Mouse (Mus musculus) adrenal gland, adult (tissue): ENCODE measurements around the gene Slc9a9.

ENCODE experiments used
- DNase-seq, 2 experiments: peaks; one replicate each; pipeline ENCODE4 v3.0.0; 2022 to 2023; ENCODE audit warnings: low spot score in 1 of 2; ENCODE audit not compliant: inconsistent age in 2 of 2

The Slc9a9 gene

DNA sequence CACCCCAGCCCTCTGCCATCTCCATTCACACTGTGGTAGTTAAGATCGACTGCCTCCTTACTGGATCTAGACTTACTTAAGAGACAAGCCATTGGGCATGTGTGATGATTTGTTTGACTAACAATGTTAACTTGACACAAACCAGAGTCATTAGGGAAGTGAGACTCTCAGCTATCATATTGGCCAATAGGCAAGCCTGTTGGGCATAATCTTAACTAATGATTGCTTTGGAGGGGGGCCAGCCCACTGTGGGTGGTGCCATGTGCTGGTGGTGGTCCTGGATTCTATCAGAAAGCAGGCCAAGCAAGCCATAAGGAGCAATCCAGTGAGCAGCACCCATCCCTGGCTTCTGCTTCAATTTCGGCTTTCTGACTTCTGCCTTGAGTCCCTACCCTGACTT, 398.8 kb downstream of the Slc9a9 start:
- no peak for DNase-seq

DNA sequence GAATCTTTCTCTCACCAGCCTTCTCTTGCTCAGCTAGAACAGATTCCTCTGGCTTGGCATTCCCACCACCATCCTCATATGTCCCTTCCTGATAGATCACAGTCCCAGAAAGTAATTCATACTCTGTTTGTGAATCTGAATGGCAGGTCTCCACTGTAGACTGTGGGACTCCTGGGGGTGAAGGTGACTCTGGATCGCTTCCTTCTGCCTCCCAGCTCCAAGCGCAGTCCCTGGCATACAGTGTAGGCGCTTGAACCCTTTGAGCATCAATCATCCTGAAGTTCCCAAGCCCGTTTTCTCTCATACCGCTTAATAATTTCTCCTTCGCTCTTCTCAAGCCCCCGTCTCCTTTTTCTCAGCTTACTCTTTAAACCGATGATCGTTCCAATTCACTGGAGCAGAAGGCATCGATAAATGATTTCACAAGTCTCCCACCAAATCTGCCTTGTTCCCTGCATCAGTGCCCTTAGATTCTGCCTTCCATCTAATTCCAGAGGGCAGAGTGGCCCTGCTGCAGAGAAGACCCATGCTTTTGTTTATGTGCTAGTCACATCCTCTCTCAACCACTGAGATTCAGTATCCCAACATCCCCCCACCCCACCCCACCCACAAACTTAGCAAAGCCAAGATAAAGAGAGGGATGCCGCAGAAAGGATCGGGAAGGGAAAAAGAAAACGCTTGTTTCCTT, 401.3 kb downstream of the Slc9a9 start:
- DNase-seq: no peak

DNA sequence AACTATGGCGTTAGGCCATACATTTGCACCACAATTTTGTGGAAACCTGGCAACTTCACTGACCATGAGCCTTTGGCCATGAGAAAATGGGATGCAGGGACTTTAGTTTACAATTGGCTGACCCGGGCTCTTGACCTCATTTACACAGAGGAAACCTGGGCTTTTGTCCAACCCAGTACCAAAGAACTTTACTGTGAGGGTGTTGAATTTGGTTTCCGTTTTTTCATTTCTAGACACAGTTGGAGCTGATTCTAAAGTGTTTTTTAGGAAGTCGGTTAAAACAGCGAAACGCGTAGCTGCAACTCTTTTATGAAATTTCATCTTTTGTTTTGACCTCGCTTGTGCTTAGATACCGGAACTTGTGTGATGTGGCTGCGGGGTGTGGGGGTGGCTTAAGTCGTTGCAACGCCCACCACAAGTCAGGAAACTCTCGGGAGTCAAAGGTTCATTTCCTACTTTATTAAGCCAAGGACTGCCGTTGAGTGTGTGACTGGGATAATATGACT, 402.8 kb downstream of the Slc9a9 start:
- peak in 1 of 2 experiments; percentile 58 for DNase-seq

DNA sequence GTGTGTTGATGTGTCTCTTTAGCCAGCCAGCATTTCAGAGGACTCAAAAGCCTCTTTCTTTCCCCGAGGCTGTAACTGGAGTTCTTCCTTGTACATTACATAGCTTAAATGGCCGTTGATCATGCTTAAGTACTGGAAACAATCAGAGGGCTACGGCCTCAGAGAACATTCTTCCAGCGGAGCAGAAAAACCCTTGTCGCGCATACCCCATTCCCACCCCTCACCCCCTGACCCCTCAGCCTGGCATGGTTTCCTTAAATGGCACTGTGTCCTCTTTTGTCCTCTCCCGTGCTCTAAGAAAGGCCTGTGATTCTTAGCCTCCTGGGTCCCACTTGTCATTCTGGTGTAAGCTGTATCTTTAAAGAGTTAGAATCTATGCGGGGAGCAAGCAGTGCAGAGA, 404.0 kb downstream of the Slc9a9 start:
- DNase-seq: no peak

DNA sequence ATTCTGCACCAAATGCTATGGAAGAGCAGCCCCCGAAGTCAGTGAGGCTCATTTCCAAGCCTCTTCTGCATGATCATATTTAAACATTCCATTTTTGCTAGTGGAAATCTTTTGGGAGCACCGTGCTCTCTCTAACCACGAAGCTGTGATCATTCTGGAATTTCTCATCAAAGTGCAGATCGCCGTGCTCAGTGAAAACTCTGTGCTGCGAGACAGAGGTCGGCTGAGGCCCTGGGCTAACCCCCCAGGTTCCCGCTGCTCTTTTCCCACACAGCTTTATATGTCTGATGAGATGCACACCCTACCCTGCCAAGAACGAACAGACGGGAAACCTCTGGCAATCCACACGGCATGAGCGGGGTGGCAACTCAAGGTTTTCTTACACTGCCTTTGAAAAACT, 406.1 kb downstream of the Slc9a9 start:
- DNase-seq: no peak

DNA sequence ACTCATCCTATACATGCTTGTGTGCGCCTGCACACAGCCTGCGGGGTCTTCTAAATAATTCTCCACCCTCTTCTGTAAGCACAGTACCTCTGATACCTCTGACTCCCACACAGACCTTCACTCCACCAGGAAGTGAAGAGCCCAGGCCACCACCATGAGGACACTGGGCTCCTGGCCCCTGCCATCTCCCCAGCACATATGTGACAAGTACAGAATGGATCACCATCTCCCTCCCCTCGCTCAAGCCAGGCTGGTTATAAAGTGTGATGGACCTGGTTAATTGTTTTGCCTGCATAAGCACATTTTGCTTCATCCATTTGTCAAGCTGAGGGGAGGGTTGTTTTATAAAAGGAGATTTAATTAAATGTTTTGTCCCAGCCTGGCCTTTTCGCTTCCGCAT, 408.2 kb downstream of the Slc9a9 start:
- no peak for DNase-seq

DNA sequence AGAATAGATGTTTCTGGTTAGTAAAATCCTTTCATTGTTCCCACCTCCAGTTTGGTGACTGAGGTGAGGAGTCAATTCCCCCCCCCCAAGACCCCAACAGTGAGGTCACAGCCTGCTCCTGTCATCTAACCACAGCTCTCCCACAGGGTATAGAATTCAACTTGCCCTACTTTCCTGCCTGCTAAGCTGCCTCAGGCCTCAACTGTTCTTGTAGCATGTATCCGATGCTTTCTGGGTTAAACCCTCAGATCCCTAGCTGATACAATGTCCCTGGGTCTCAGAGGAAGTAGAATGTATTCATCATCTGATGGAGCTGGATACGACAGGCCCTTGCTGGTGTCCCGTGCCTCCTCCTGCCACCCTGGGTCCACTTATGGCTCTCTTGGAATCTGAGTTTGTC, 408.9 kb downstream of the Slc9a9 start:
- DNase-seq: no peak

DNA sequence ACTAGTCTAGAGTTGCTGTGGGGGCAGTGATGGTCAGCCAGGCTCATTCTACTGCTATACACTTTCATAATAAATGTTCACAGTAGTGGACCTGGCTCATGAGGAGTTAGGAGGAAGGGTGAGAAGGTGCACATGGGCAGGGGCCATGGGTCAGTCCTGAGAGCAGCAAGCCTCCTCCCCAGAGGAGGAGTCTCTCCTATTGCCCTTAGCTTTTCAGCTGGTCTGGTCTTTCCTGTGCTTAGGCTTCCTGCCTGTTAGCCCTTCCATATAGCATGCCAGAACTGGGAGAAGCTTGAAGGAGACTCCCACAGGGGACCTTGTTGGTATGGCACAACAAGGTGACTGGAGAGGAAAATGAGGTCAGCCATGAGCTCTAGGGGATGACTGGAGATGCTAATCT, 410.2 kb downstream of the Slc9a9 start:
- no peak for DNase-seq

DNA sequence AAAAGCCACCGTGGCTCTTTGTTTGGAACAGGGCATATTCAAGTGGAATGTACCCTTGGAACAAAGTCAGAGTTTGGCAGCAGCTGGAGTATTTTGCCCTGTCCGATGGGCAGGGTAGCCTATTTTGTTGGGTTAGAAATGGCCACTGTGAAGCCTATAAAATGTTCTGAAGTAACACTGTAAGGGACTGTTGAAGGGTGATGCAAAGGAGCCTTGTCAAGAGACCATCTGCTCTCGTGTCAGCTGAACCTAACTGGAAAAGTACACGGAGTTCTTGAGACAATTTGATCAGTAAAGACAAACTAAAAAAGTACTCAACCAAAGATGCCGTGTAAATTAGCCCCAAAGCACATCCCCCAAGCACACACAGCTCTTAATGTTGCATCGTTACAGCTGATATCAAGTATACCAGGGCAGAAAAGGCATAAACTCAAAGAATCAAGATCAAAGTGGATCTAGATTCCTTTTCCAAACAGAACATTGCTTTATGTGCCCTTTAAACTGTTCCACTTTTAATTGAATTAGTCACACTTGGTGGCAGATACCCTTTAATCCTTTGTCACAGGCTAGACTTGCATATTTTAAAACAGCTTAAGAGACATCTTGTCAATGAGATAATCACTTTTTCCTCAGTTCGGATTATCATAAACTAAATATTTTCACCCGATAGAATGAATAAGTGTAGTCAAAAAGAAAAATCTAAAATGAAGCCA, 416.6 kb downstream of the Slc9a9 start:
- DNase-seq: no peak

DNA sequence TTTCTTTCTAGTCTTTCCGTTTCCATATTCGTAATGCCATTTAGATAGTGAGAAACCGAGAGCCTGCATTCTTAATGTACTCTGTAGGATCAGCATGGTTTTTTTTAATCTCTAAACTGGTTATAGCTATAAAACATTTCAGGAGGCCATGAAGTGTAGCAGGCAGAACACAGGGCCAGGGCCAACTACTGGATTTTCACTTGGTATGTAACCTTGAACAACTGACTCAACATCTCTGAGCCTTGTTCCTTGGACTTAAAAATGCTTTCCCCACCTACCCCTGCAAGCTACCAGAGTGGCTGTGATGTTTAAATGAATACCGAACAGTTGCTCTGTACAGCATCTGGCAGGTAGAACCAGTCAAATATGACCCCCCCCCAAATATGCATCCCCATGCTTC, 418.5 kb downstream of the Slc9a9 start:
- DNase-seq: peak; percentile 62 to 75

DNA sequence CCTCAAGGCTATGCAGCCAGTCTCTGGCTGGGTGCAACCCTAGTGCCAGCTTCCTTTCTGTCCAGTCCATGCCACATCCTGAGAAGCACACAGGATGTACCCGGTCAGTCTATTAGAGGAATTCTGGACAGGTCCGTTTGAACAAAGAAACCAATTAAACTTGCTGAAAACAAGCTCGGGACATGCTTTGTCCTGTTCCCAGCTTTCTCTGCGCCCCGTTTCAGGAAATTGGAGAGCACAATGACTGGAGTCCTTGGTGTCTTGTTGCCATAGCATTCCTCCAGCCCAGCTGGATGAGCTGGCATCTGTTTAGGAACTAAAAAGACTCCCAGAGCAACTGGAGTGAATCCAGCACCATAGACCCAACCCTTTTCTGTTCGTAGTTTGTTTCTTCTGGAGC, 419.3 kb downstream of the Slc9a9 start:
- peak; percentile 80 to 92 for DNase-seq

DNA sequence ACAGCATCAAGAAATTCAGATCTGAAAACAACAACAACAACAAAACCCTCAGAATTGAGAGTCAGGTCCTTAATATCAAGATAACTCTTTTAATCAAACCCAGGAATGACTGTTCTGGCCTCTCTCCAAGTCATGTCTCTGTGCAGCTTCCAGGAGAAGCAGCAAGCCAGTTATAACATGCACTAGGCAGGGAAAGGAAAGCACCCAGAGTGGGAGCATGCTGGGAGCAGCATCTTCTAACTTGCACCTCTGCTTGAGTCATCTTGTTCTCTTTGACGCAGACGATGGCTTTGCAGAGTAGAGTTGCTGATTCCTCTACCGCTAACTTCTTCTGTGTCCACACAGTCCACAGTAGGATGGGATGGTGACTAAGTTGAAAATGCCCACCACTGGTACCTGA, 426.8 kb downstream of the Slc9a9 start:
- DNase-seq: peak in 1 of 2 experiments; percentile 68

DNA sequence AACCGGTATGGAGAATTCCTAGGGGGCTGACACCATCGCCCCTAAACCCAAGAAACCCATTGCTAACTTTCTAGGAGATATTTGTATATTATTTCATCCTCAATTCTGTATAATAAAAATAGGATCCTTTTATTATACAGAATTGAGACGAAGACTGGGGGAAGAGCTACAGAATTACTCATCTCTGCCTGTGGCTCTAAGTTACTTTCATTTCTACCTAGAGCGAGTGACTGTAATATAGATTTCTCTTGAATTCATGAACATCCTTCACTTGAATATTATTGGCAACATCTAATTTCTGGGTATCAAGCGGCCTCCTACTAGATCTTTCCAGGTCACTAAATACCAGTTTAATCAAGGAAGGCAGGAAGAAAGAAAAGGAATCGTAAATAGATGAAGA, 436.1 kb downstream of the Slc9a9 start:
- DNase-seq: no peak

DNA sequence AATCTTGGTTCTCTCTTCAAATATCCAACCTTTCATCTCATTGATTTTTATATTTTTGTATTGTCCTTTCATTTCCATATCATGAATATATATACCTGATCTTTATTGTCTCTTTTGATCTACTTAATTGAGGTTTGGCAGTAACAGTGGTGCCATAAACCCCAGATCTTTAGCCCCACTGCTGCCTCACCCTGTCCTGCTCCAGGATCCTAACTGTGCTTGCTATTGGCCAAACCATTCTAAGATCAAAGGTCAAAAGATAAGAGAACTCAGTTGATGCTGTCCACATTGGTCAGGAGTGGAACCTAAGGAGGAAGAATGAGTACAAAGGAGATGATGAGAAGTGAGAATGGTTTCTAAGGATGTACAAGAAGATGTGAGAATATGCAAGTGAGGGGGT, 440.1 kb downstream of the Slc9a9 start:
- DNase-seq: no peak

DNA sequence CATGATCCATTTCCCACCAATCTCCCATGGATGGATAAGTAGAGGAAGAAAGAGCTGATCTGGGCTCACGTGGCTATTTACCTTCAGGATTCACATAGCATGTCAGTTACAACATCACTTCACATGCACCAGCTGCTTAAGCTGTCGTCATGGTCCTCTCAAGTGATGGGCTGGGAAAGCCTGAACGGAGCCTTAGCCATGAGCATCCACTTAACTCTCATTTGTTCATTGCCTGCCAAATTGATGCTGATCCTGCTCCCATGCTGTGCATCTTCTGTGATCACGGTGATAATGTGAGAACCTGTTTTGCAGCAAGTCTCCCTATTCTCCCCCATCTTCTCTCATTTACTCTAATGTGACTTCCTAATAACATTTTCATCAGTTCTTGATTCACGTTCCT, 441.1 kb downstream of the Slc9a9 start:
- no peak for DNase-seq

DNA sequence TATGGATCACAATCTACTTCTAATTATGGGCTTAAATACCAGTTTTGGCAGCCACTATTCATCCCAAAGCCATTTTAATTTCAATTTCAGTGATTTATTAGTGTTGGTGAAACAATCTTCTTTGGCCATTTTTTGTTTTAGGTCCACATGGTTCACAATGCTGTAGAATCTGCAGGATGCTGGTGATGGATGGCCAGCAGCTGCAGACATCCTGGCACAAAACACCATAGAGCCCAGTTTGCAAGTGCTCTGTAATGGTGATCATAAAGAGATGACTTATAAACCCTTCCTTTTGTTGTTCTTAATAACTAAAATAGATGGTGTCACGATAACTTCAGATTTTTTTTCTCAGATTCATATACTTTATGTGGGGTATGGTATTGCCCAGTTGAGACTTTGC, 442.0 kb downstream of the Slc9a9 start:
- DNase-seq: no peak

DNA sequence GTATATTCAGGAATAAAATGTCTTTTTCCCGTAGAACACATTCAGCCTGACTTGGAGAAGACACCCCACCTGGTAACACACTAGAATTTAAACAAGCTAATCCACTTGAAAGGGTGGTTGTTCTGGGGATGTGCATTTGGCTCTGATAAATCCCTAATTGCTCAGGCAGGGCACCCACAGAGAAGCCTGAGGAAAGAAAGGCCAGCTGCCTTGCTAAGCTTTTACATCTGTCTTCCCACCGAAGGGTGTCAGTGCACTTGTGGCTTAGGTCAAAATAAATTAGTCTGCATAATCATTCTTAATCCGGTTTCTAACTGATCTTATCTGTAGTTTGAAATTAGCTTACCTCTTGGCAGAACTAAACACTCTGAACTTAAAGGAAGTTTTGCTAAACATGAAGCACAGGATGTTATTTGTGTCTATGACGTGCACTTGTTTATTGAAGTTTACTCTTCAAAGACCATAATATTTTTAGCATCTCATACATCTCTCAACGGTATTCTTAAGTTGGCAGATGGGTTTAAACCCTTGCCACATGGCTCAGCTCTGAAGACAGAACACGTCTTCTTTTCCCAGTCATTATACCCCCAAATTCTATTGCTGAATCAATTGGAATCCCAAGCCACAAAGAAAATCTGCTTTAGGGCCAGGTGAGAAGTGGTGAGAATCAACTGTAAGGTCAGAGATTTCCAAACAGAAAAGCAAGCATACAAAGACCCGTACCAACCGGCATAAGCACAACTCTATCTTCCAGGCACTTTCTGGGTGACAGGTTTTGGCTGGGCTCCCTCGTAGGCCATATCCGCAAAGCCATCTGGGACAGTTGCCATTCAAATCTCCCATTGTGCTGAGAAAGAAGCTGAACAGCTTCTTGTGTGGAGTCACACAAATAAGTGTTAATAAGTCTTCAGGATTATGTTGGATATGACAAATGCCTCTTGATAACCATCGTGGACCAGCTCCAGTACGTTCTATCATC, 443.7 kb downstream of the Slc9a9 start:
- peak in 1 of 2 experiments; percentile 55 for DNase-seq

DNA sequence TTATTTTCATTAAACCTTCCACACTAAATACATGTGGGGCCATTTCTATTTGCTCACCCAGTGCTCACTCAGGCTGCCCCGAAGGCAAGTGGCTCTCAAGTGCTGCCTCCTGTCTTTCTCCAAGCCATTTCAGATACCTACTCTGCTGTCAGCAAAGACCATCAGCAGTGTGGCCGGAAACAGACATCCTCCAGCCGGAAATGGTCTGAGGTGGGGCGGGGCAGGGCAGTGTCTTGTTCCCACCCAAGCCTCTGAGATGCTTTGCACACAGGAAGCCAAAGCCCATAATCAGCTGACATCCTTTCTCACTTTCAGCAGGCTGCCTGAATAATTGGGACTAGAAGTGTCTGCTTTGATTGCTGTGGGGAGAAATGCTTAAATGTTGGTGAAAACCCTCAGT, 450.4 kb downstream of the Slc9a9 start:
- DNase-seq: peak in 1 of 2 experiments; percentile 9

DNA sequence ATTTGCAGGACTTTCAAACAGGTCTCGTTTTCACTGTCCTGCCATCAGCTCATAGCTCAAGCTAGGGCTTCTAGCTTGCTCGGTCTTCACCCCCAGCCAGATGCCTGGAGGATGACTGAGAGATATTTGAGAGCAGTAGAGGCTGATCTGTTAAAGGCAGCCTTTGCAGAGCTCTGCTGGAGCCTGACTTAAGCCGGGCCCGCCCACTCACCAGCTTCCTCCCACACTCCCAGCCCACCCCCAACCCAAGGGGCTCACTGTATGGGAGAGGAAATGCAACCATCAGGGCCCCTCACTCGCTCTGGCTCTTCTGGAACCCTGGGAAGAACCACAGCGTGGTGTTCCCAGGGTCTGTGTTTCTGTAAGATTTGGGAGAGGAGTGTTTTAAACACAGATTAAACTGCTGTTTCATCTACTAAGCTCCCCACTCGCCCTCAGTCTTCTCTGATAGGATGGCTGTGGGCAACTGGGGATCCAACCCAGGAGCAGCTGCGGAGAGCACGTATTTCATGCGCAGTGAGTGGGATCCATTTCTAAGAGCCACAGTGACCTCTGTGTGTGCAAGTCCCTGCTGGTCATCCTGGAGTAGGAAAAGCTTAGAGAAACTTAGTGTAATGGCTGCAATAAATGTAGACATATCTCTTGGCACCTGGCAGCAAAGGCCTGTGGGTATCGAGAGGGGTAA, 451.6 kb downstream of the Slc9a9 start:
- no peak for DNase-seq

DNA sequence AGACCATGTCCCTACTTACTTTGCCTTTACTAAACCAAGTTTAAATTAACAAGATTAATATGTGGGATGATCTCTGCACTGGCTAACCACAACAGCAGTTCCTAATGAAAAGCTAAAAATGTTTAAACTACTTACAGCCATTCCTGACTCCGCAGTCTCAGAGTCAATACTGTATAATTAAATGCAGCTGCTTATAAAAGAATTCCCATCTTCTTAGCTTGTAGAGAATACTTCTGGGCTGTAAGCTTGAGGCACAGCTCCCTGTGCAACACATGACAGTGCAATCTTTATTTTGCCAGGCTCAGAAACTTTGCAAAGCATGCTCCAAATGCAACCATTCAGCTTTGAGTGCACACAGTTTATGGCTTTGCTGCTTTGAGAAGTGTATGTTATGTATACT, 456.0 kb downstream of the Slc9a9 start:
- no peak for DNase-seq

DNA sequence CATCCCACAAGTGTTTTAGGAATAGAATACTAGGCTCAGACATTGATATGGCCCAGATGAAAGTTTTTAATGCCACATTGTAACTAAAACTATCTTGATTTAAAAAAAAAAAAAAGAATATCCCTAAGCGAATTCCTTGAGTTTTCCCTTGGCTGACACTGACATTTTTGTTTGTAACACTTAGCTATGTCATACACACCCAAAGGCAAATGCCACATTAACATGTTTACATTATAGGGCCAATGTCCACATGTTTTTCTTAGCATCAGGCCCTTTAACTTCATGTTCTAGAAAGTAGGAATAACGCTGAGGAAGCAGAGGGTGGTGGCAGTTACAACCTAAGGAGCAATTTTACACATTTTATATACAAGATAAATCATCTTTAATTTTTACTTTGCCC, 458.1 kb downstream of the Slc9a9 start:
- DNase-seq: no peak
